Mouse (Mus musculus): Measurements from ENCODE around the gene Rif1.

DNA sequence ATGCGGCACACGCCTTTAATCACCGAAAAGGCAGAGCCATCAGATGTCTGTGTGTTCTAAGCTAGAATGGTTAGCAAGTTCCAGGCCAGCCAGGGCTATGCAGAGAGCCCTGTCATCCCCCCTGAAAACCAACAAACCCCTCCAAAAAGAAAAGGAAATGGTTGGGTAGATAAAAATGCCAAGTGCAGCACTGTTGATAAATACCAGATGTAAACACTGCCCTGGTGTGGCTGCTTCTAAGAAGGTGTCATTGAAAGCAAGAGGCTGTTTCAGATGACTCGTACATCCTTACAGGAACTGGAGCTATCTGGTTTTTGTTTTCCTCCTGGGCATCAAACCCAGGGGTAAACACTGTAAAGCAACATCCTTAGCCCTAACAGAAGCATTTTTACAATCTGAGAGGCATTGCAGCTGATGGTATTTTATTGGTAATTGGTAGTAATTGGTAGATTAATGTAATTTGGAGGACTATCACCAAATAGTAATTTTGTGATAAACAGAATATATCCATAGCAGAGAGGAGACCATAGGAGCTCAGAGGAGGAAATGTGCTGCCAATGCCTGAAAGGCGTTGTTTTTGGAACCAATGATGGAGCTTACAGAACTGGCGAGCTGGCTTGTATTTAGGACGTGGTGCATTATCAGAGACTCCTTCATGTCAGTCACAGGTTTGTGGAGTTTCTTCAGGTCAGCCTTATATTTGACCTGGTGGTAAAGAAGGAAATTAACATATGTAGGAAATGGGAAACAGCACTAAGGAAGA, 96.8 kb downstream of the Rif1 start:
- TF ChIP-seq TAL1 (IDR thresholded peaks at IDR 0.05; ENCODE audit: low read length): no peak
- no peak for TF ChIP-seq GATA1 (IDR thresholded peaks at IDR 0.05; ENCODE audit: low read length)
